Mouse (Mus musculus) embryo, embryonic 11 days (tissue): Measurements from ENCODE around the gene Gadd45b.

Source experiments
- DNase-seq: peaks from one replicate; pipeline ENCODE4 v3.0.0-alpha.2; 2015

Gadd45b gene

DNA sequence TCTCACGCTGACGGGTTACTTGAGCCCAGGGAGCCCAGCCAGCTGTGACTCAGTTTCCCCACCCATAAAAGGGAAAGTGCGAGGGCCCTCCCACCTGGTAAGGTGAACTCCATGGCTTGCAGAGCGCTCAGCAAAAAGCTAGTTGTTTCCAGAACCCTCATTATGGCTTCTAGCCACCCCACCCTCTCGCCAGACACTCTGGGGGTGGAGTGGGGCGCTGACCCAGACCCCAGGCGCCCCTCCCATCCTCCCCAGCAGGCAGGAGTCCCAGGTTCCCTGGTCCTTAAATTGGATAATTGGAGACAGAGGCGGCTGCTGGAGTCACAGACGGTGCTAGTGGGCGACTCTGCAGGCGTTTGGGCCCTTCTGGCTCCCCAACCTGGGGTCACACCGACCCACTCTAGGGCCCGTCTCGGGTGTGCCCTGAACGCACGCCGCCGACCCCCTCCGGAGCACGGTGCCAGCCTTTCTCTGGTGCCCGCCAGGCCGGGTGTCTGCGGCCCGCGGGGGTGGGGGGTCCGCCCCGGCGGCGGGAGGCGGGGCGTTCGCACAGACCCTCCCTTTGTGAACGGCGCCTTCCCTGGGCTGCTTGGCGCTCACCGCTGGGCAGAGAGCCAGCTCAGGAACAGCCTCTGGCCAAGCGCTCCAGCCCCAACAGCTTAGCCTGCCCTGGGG, 6.4 kb downstream of the Gadd45b start:
- peak; percentile 81 for DNase-seq

DNA sequence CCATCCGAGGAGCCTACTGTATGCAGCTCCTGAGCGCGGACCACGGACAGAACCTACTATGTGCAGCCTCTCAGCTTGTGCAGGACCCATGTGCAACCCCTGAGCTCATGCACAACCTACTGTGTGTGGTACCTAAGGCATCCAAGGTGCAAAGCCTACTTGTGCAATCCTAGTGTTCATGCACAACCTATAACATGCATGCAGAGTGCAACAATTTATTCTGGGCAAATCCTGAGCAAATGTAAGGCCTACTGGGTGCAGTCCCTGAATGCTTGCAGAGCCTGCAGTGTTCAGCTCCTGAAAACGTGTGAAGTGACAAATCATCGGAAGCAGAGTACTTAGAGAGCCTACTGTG, 6.9 kb downstream of the Gadd45b start:
- DNase-seq, result no peak

GRCm38 (mm10) chr10:80937646-80938045, 7.8 kb downstream of the Gadd45b start:
- DNase-seq, result no peak

GRCm38 (mm10) chr10:80938831-80939550, 9.1 kb downstream of the Gadd45b start:
- DNase-seq, result peak; percentile 69

DNA sequence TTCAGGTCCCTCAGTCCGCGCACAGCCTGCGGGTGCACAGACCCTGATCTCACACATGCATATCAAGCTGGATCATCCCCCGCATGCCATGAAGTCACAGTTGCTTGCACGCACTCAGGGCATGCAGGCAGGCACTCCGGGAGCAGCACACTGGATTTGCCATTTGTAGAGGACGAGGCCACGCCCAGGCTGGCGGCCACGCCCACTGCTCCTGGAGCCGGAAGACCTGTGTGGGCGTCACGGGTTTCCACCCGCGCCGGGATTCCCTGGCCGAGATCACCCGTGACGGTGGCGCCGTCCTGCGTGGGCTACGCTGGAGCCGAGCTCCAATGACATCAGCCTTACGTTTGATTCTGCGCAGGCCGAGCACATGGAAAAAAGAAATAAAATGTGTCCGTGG, 9.8 kb downstream of the Gadd45b start:
- peak; percentile 89 for DNase-seq

GRCm38 (mm10) chr10:80940320-80940987, 10.6 kb downstream of the Gadd45b start:
- DNase-seq, result peak; percentile 34

DNA sequence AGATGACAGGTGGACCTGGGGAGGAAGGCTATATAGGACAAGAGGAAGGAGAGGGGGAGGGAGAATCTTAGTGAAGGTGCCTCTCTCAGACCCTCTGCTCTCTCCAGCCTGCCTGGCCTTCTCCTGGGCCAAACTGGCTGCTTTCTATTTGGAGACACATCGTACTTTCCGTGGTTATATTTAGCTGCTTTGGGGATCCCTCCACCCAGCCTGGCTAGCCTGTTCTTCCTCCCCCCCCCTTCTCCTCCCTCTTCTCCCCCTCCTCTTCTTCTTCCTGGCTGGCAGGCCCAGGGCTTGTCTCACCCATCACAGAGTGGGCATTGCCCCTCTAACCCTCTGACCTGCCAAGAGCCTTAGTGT, 11.1 kb downstream of the Gadd45b start:
- no peak for DNase-seq

- DNase-seq, result no peak
Observed at GRCm38 (mm10) chr10:80942919-80943318, 13.0 kb downstream of the Gadd45b start.

DNA sequence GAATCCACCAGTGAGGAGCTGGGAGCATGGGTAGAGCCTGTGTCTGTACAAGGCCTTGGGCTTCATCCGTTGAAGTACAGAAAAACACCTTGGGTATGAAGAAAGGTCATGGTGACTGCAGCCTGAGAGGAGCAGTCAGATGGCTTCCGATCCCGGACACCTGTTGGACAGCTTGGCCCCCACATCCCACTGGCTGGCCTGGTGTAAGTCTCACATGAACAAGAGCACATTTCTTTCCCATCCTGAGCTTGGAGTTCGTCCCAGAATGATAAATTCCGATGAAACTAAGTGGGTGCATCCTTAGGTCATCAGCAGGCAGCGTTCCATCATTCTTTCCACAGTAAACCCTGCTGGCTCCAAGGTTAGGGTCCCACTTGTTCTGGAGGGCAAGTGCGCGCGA, 13.8 kb downstream of the Gadd45b start:
- DNase-seq, result no peak

DNA sequence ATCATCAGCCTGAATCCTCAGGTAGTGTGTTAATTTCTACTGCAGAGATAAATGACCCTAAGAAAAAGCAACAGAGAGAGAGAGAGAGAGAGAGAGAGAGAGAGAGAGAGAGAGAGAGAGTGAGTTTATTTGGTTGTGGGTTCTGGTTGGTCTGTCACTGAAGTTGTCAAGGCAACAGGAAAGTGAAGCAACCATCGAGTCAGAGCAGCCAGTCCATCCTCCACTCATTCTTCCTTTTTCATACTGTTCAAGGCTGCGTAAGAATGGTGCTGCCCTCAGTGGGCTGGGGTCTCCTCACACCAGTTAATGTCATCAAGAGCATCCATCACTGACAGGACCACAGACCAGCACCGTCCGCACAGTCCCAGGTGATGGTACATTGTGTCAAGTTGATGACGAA, 14.4 kb downstream of the Gadd45b start:
- no peak for DNase-seq

- DNase-seq, result no peak
Observed at GRCm38 (mm10) chr10:80946684-80947437, 17.0 kb downstream of the Gadd45b start.

DNA sequence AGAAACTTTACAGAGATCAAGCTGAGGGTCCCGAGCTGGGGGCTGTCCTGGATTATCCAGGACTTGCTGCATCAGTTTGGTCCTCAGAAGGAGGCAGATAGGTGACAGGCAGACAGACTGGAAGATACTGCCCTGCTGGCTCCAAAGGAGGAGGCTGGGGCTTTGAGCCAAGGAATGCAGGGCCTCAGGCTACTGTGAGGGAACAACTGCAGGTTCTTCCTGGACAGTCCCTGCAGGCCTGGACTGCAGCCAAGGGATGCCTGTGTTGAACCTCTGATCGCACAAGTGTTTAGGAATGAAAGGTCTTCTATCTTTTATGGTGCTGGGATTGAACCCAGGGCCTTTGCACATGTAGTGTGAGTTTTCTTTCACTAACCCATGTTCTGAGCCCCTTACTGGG, 17.9 kb downstream of the Gadd45b start:
- DNase-seq, result no peak

DNA sequence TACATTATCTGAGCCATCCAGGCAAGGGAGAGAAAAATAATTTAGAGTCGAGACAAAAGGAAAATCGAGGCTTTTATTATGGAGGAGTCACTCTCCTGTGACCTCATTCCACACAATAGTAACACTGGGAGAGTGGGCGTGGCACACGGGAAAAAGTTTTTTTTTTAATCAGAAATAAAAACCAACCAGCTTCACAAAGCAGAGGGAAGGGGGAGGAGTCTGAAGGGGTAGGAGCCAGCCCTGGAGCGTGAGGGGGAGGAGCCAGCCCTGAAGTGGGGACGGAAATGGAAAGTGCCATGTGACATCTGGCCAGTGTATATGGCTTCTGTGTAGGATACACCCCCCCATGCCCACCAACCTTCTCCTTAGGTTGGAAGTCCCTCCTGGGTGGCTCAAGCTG, 18.7 kb downstream of the Gadd45b start:
- DNase-seq, result peak; percentile 55

DNA sequence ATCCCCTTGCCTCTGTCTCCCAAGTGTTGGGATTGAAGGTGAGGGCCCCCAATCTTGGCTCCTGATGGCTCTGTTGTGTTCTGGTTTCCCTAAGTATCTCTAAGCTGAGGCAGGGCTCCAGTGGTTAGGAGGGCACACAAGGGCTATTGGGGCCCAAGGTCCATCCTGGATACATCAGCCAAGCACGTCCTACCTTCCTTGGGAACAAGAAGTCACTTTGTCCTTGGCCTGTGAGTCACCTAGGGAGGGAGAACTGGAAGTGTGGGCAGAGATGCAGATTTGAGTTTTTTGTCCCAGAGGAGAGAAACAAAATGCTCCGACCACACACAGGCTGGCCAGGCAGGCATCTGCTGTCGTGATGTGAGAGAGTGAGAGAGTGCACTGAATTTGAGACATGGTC, 19.2 kb downstream of the Gadd45b start:
- DNase-seq, result no peak

GRCm38 (mm10) chr10:80950314-80950713, 20.4 kb downstream of the Gadd45b start:
- DNase-seq, result no peak

- no peak for DNase-seq
Observed at GRCm38 (mm10) chr10:80951761-80952390, 22.0 kb downstream of the Gadd45b start.

GRCm38 (mm10) chr10:80952449-80952848, 22.6 kb downstream of the Gadd45b start:
- DNase-seq, result no peak

DNA sequence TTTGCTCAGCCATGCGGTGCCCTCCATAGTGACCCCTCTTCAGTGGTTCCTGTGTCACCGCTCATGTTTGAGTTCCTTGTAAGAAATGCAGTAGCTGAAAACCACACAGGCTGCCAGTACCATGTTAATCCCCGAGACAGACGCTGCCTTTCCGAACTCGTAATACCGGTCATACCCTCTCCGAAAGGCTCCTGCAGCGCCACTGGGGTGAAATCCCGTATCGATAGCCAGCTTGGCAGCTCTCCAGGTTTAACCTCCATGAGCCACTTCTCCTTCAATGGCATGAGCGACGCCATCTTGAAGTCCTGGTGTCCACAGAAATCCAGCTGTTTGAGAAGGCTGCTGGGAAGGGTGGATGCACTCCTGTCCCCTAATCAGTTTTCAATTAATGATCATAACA, 24.5 kb downstream of the Gadd45b start:
- DNase-seq, result no peak

- DNase-seq, result no peak
Observed at GRCm38 (mm10) chr10:80954843-80955242, 25.0 kb downstream of the Gadd45b start.

GRCm38 (mm10) chr10:80955536-80955935, 25.7 kb downstream of the Gadd45b start:
- peak; percentile 81 for DNase-seq

DNA sequence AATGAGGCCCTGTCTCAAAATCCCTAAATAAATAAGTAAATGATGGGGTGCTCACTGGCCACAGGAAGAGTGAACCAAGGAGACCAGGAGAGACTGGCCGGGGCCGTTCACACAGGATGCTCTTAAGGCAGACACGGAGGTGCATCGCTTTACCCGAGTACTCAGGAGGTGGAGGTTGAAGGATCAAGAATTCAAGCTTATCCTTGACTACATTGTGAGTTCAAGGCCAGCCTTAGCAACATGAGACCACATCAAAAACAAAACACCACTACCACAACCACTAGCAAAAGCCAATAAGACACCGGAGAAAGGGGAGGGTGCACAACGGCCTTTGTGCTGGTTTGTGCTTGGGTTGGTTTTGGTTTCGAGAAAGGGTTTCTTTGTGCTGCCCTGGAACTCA, 26.5 kb downstream of the Gadd45b start:
- DNase-seq, result no peak

- no peak for DNase-seq
Observed at GRCm38 (mm10) chr10:80956901-80957300, 27.0 kb downstream of the Gadd45b start.

GRCm38 (mm10) chr10:80957791-80958190, 27.9 kb downstream of the Gadd45b start:
- no peak for DNase-seq
